Mouse (Mus musculus): ENCODE data around the gene Sez6l. TPM values are rescaled to one million over a fixed set of nuclear protein-coding genes. Genes with fewer than 3 reads are reported as not detected.

The Sez6l gene
- total RNA-seq, 1 experiment: 0.13 TPM

DNA sequence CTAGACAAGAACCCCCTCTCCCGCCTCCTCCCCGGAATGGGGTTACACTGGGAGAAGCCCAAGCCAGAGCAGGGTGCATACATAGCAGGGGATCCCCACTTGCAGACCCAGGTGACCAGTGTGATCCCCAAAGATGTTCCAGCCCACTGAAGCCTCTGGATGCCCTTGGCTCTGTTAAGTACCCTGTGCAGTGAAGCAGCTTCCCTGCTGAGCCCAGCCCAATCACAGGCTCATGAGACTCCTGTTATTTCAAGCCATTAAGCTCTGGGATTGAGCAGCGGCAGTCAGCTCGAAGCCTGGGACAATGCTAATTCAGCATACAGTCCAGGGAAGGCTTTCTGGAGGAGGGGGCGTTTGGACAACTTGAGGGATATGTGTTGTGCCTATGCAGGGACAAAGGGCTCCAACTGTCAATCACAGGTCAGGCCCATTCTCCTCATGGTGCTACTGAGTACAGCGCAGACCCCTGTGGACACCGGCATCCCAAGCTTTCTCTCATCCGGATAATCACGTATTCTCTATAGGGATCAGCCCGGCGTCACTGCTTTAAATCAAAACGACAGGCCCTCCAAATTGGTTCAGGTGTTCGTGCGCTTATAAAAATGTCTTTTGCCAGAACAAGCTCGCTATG, 16.0 kb downstream of the Sez6l start:
- no peaks in the 10 kb centered on the region for H3K9me3 ChIP-seq (ENCODE audit: control insufficient read depth, insufficient read depth, low read depth, low read length)
- DNase-seq (ENCODE audit: low read depth, low spot score): no peak
- H3K4me1 ChIP-seq (ENCODE audit: control insufficient read depth in 2 of 2, insufficient read depth in 2 of 2, low read length in 2 of 2, poor library complexity in 1 of 2): 0 out of 4 replicates have a peak, but pooled peaks cover 0 to 2% of the 10 kb centered on the region in 2 experiments
- in situ Hi-C loops (cut with MboI; ENCODE audit: low sequenced_read_pairs in 2 of 2, unreplicated experiment in 2 of 2): no loop called here
- H3K27ac ChIP-seq (ENCODE audit: insufficient read depth, low read depth, low read length, poor library complexity, severe bottlenecking): no peak overlapping the region
- no peak for TF ChIP-seq CHD2 (IDR thresholded peaks at IDR 0.05; ENCODE audit: low read depth, low read length)
- TF ChIP-seq MAFK (IDR thresholded peaks at IDR 0.05; ENCODE audit: insufficient read depth, low read depth, low read length): no peak
- TF ChIP-seq HCFC1 (IDR thresholded peaks at IDR 0.05; ENCODE audit: borderline replicate concordance, insufficient read depth, low read length): no peak
- TF ChIP-seq ZC3H11A (IDR thresholded peaks at IDR 0.05; ENCODE audit: borderline replicate concordance, low read depth, low read length): no peak
- TF ChIP-seq ZNF384 (IDR thresholded peaks at IDR 0.05; ENCODE audit: low read depth, low read length): no peak
- no peak overlapping the region for H3K4me3 ChIP-seq (ENCODE audit: insufficient read depth in 1 of 2, low read depth in 1 of 2, low read length in 2 of 2, poor library complexity in 1 of 2, severe bottlenecking in 1 of 2)
- no peak overlapping the region for H3K9ac ChIP-seq (ENCODE audit: insufficient read depth, low read depth, low read length, poor library complexity, severe bottlenecking)
- no peaks in the 10 kb centered on the region for H3K36me3 ChIP-seq (ENCODE audit: control insufficient read depth, insufficient read depth, low read length, poor library complexity, severe bottlenecking)

DNA sequence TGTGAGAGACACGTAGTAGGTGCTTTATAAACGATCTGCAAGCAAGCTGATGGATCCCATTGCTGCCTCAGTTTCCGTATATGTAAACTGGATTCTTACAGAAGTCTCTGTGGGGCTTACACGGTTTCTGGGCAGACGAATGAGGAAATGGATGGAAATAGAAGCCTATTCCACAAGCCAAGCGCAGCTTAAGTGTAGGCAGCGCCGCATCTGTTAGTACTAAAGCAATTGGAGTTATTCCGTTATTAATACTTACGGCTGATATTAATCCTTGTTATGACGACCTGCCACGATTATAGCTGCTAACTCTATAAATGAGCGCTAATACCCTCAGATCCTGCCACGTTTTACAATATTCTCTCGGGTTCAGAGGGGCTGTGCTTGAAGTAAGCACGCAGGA, 16.8 kb downstream of the Sez6l start:
- 0 out of 4 replicates have a peak, but pooled peaks cover 0 to 2% of the 10 kb centered on the region in 2 experiments for H3K4me1 ChIP-seq (ENCODE audit: control insufficient read depth in 2 of 2, insufficient read depth in 2 of 2, low read length in 2 of 2, poor library complexity in 1 of 2)
- no peak for DNase-seq (ENCODE audit: low read depth, low spot score)
- no peaks in the 10 kb centered on the region for H3K36me3 ChIP-seq (ENCODE audit: control insufficient read depth, insufficient read depth, low read length, poor library complexity, severe bottlenecking)
- no peak for TF ChIP-seq CHD2 (IDR thresholded peaks at IDR 0.05; ENCODE audit: low read depth, low read length)
- no peak for TF ChIP-seq MAFK (IDR thresholded peaks at IDR 0.05; ENCODE audit: insufficient read depth, low read depth, low read length)
- no peak for TF ChIP-seq HCFC1 (IDR thresholded peaks at IDR 0.05; ENCODE audit: borderline replicate concordance, insufficient read depth, low read length)
- no peak for TF ChIP-seq ZNF384 (IDR thresholded peaks at IDR 0.05; ENCODE audit: low read depth, low read length)
- TF ChIP-seq ZC3H11A (IDR thresholded peaks at IDR 0.05; ENCODE audit: borderline replicate concordance, low read depth, low read length): no peak
- H3K9ac ChIP-seq (ENCODE audit: insufficient read depth, low read depth, low read length, poor library complexity, severe bottlenecking): no peak overlapping the region
- no peaks in the 10 kb centered on the region for H3K9me3 ChIP-seq (ENCODE audit: control insufficient read depth, insufficient read depth, low read depth, low read length)
- no peak overlapping the region for H3K27ac ChIP-seq (ENCODE audit: insufficient read depth, low read depth, low read length, poor library complexity, severe bottlenecking)
- no peak overlapping the region for H3K4me3 ChIP-seq (ENCODE audit: insufficient read depth in 1 of 2, low read depth in 1 of 2, low read length in 2 of 2, poor library complexity in 1 of 2, severe bottlenecking in 1 of 2)
- in situ Hi-C loops (cut with MboI; ENCODE audit: low sequenced_read_pairs in 2 of 2, unreplicated experiment in 2 of 2): no loop called here

DNA sequence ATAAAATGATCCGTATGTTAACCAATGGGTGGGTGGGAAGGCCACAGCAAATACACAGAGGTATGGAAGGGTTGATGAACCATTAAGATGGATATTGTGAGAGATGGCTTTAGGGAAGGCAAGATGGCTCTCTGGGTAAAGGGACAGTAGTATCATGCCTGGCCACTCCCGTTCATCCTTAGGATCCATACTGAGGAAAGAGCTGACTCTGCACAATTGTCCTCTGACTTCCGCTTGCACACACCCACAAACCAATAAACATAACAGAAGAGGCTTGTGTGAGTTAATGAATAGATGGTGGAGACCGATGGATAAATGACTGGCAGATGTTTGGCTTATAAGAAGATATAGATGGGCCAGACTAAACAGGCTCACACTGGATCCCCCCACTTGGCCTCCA, 19.6 kb downstream of the Sez6l start:
- Histone ChIP-seq H3K27ac (ENCODE audit: insufficient read depth, low read depth, low read length, poor library complexity, severe bottlenecking) (no peak overlapping the region), H3K4me3 (ENCODE audit: insufficient read depth in 1 of 2, low read depth in 1 of 2, low read length in 2 of 2, poor library complexity in 1 of 2, severe bottlenecking in 1 of 2) (no peak overlapping the region), H3K4me1 (ENCODE audit: control insufficient read depth in 2 of 2, insufficient read depth in 2 of 2, low read length in 2 of 2, poor library complexity in 1 of 2) (peaks cover 0 to 4% of the 10 kb centered on the region in 2 experiments; a peak in 2 of 4 replicates), H3K36me3 (ENCODE audit: control insufficient read depth, insufficient read depth, low read length, poor library complexity, severe bottlenecking) (no peaks in the 10 kb centered on the region), H3K9ac (ENCODE audit: insufficient read depth, low read depth, low read length, poor library complexity, severe bottlenecking) (no peak overlapping the region), H3K9me3 (ENCODE audit: control insufficient read depth, insufficient read depth, low read depth, low read length) (no peaks in the 10 kb centered on the region)
- no peak for TF ChIP-seq CHD2 (IDR thresholded peaks at IDR 0.05; ENCODE audit: low read depth, low read length)
- TF ChIP-seq MAFK (IDR thresholded peaks at IDR 0.05; ENCODE audit: insufficient read depth, low read depth, low read length): peak; percentile 91
- no peak for TF ChIP-seq ZC3H11A (IDR thresholded peaks at IDR 0.05; ENCODE audit: borderline replicate concordance, low read depth, low read length)
- in situ Hi-C loops (cut with MboI; ENCODE audit: low sequenced_read_pairs in 2 of 2, unreplicated experiment in 2 of 2): no loop called here
- DNase-seq (ENCODE audit: low read depth, low spot score): no peak

DNA sequence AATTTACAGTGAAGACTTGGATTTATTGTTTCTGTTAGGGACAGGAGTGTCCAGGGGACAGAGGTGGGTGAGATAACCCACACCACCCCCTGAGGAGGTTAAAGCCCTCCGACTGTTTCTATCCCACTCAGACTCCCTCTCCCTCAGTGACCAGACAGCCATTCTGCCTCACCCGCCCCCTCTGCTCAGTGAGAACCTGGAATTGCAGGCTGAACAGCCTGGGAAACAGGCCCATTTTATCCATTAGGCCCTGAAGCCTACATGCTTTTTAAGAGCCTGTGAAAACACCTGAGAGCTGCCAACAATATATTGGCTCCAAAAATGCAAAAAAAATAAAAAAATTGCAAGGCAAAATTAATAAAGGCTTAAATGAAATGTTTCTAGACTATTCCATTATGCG, 20.3 kb downstream of the Sez6l start:
- TF ChIP-seq ZNF384 (IDR thresholded peaks at IDR 0.05; ENCODE audit: low read depth, low read length): no peak
- TF ChIP-seq CHD2 (IDR thresholded peaks at IDR 0.05; ENCODE audit: low read depth, low read length): no peak
- TF ChIP-seq MAFK (IDR thresholded peaks at IDR 0.05; ENCODE audit: insufficient read depth, low read depth, low read length): no peak
- no peak for TF ChIP-seq HCFC1 (IDR thresholded peaks at IDR 0.05; ENCODE audit: borderline replicate concordance, insufficient read depth, low read length)
- TF ChIP-seq ZC3H11A (IDR thresholded peaks at IDR 0.05; ENCODE audit: borderline replicate concordance, low read depth, low read length): no peak
- in situ Hi-C loops (cut with MboI; ENCODE audit: low sequenced_read_pairs in 2 of 2, unreplicated experiment in 2 of 2): no loop called here
- no peak for DNase-seq (ENCODE audit: low read depth, low spot score)
- Histone ChIP-seq H3K27ac (ENCODE audit: insufficient read depth, low read depth, low read length, poor library complexity, severe bottlenecking) (no peak overlapping the region), H3K4me1 (ENCODE audit: control insufficient read depth in 2 of 2, insufficient read depth in 2 of 2, low read length in 2 of 2, poor library complexity in 1 of 2) (peaks cover 4 to 9% of the 10 kb centered on the region in 2 experiments; a peak in 3 of 4 replicates), H3K9me3 (ENCODE audit: control insufficient read depth, insufficient read depth, low read depth, low read length) (no peaks in the 10 kb centered on the region), H3K36me3 (ENCODE audit: control insufficient read depth, insufficient read depth, low read length, poor library complexity, severe bottlenecking) (no peaks in the 10 kb centered on the region), H3K9ac (ENCODE audit: insufficient read depth, low read depth, low read length, poor library complexity, severe bottlenecking) (no peak overlapping the region), H3K4me3 (ENCODE audit: insufficient read depth in 1 of 2, low read depth in 1 of 2, low read length in 2 of 2, poor library complexity in 1 of 2, severe bottlenecking in 1 of 2) (no peak overlapping the region)

Measured in ES-E14 (cell line).